Mouse (Mus musculus) C2C12 (cell line): ENCODE data around the gene Msantd1.

Source experiments
- CTCF ChIP-seq: IDR thresholded peaks from one replicate; pipeline ENCODE4 v1.5.1; 2011; ENCODE audit not compliant: control insufficient read depth, insufficient read depth, insufficient read length
- MYOD1 ChIP-seq: IDR thresholded peaks from one replicate; pipeline ENCODE4 v1.6.1; 2011; ENCODE audit warnings: low read depth; ENCODE audit not compliant: control insufficient read depth, insufficient read length
- USF1 ChIP-seq: IDR thresholded peaks from one replicate; pipeline ENCODE4 v1.6.1; 2011; ENCODE audit warnings: low read depth, mild to moderate bottlenecking, control low read depth, moderate library complexity

DNA sequence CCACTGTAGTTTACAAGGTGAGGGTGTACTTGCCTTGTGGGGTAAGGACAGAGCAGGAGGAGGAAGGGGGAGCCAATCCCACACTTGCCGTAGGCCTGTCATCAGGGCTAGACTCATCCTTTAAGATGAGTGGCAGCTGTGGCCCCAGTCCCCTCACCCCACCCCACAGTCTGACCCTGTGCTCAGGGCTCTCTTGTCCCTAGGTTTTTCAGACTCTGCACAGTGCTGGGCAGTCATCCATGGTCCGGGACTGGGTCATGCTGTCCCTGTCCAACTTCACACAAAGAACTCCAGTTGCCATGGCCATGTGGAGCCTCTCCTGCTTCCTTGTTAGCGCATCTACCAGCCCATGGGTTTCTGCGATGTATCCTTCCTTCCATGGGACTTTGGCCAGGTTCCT lies 582 bp upstream of the Msantd1 start:
- TF ChIP-seq USF1 = no peak
- TF ChIP-seq CTCF = no peak
- no peak for TF ChIP-seq MYOD1
